26 mouse cellular contexts compared by ENCODE assay signal in genomic region chr12:15111049-15111448, GRCm38 (mm10).
"Had no signal": no experiment of that assay in that cellular context is flagged by ENCODE, and none has a peak within 500 bp of the region (broad histone marks: within the 10 kb centered on the region; RNA-seq: fewer than 3 reads in every experiment).

No protein-coding gene starts in this region.

- H3K27me3 ChIP-seq: embryonic facial prominence, embryonic 12.5 days; embryonic facial prominence, embryonic 13.5 days; embryonic facial prominence, embryonic 15.5 days; forebrain, embryonic 12.5 days; forebrain, embryonic 13.5 days; forebrain, embryonic 15.5 days had no signal

- H3K9ac ChIP-seq: embryonic facial prominence, embryonic 12.5 days; embryonic facial prominence, embryonic 13.5 days; embryonic facial prominence, embryonic 15.5 days; forebrain, embryonic 12.5 days; forebrain, embryonic 13.5 days; forebrain, embryonic 15.5 days; forebrain, postnatal 0 days had no signal

- DNase-seq: cerebellum, adult 9-10 months; cerebellum, adult 9-11 months; cerebellum, postnatal 10 days; cerebellum, postnatal 14 days; cerebellum, postnatal 25 days; cerebellum, postnatal 36 days; embryo, embryonic 11 days; forebrain, postnatal 0 days; gastrocnemius, adult 2 months; gastrocnemius, postnatal 10 days; gastrocnemius, postnatal 14 days; gastrocnemius, postnatal 25 days; gastrocnemius, postnatal 36 days; heart, adult 11 months; heart, adult 18-20 months; heart, adult 2 months had no signal

- H3K4me2 ChIP-seq: embryonic facial prominence, embryonic 12.5 days; embryonic facial prominence, embryonic 13.5 days; embryonic facial prominence, embryonic 15.5 days; forebrain, embryonic 12.5 days; forebrain, embryonic 13.5 days; forebrain, embryonic 15.5 days had no signal

- H3K4me1 ChIP-seq: embryonic facial prominence, embryonic 10.5 days; embryonic facial prominence, embryonic 12.5 days; embryonic facial prominence, embryonic 13.5 days; embryonic facial prominence, embryonic 15.5 days; forebrain, embryonic 10.5 days; forebrain, embryonic 12.5 days; forebrain, embryonic 13.5 days; forebrain, embryonic 15.5 days; heart, embryonic 10.5 days had no signal

- H3K27ac ChIP-seq: embryonic facial prominence, embryonic 10.5 days; embryonic facial prominence, embryonic 12.5 days; embryonic facial prominence, embryonic 13.5 days; embryonic facial prominence, embryonic 15.5 days; forebrain, embryonic 10.5 days; forebrain, embryonic 12.5 days; forebrain, embryonic 13.5 days; forebrain, embryonic 15.5 days; gastrocnemius, adult 2 months; heart, adult 2 months; heart, embryonic 10.5 days had no signal

- H3K9me3 ChIP-seq: embryonic facial prominence, embryonic 10.5 days; embryonic facial prominence, embryonic 12.5 days; embryonic facial prominence, embryonic 13.5 days; embryonic facial prominence, embryonic 15.5 days; forebrain, embryonic 10.5 days; forebrain, embryonic 12.5 days; forebrain, embryonic 13.5 days; forebrain, embryonic 15.5 days; heart, embryonic 10.5 days had no signal

- H3K4me3 ChIP-seq: embryonic facial prominence, embryonic 10.5 days; embryonic facial prominence, embryonic 12.5 days; embryonic facial prominence, embryonic 13.5 days; embryonic facial prominence, embryonic 15.5 days; erythroblast, embryonic 14.5 days; forebrain, embryonic 10.5 days; forebrain, embryonic 12.5 days; forebrain, embryonic 13.5 days; forebrain, embryonic 15.5 days; gastrocnemius, adult 2 months; heart, adult 2 months; heart, embryonic 10.5 days had no signal

- H3K36me3 ChIP-seq: embryonic facial prominence, embryonic 10.5 days; embryonic facial prominence, embryonic 12.5 days; embryonic facial prominence, embryonic 13.5 days; embryonic facial prominence, embryonic 15.5 days; forebrain, embryonic 10.5 days; forebrain, embryonic 12.5 days; forebrain, embryonic 15.5 days; heart, embryonic 10.5 days had no signal
